Mouse (Mus musculus) liver, postnatal 0 days (tissue): ENCODE measurements around the gene Gm20388. TPM values are rescaled to one million over a fixed set of nuclear protein-coding genes. Genes with fewer than 3 reads are reported as not detected.
A peak's percentile ranks its signal among the peaks of the same experiment; 100 is the strongest.

Experiments
- ATAC-seq: fragments of 200-750 bp; cut with Nextera tagmentation; 2 replicates; pipeline ENCODE4 v1.8.0; 2017; ENCODE audit warnings: mild to moderate bottlenecking, moderate library complexity
- DNase-seq: peaks from one replicate; pipeline ENCODE4 v3.0.0-alpha.2; 2016
- H3K27ac ChIP-seq: fragments of 300-500 bp; sonication (generic); 2 replicates; pipeline ENCODE4 v1.5.1; 2014; ENCODE audit warnings: antibody characterized with exemption, moderate library complexity, mild to moderate bottlenecking, low read depth
- H3K27me3 ChIP-seq: fragments of 300-500 bp; sonication (generic); 2 replicates; pipeline ENCODE4 v1.6.1; 2014; ENCODE audit warnings: low read length, control low read depth, mixed read lengths; ENCODE audit not compliant: insufficient read depth
- H3K36me3 ChIP-seq: fragments of 300-500 bp; sonication (generic); replicated peaks from 2 replicates; pipeline ENCODE4 v1.6.1; 2014; ENCODE audit warnings: mild to moderate bottlenecking, control low read depth, low read length, moderate library complexity, mixed read lengths; ENCODE audit not compliant: insufficient read depth
- H3K4me1 ChIP-seq: fragments of 300-500 bp; sonication (generic); 2 replicates; pipeline ENCODE4 v1.6.1; 2014; ENCODE audit warnings: antibody characterized with exemption, mild to moderate bottlenecking, control low read depth; ENCODE audit not compliant: insufficient read depth
- H3K4me2 ChIP-seq: fragments of 300-500 bp; sonication (generic); 2 replicates; pipeline ENCODE4 v1.6.1; 2014; ENCODE audit warnings: low read depth, mild to moderate bottlenecking, low read length, moderate library complexity, mixed read lengths
- H3K4me3 ChIP-seq: fragments of 300-500 bp; sonication (generic); 2 replicates; pipeline ENCODE4 v1.5.1; 2014; ENCODE audit warnings: low read depth, low read length
- H3K9ac ChIP-seq: fragments of 300-500 bp; sonication (generic); replicated peaks from 2 replicates; pipeline ENCODE4 v1.6.1; 2014; ENCODE audit warnings: mild to moderate bottlenecking, moderate library complexity
- H3K9me3 ChIP-seq: fragments of 300-500 bp; sonication (generic); 2 replicates; pipeline ENCODE4 v1.6.1; 2016; ENCODE audit warnings: mild to moderate bottlenecking, control low read depth, low read length, mixed read lengths
- CTCF ChIP-seq: sonication (generic); IDR thresholded peaks from 2 replicates; pipeline ENCODE4 v1.5.1; 2016; ENCODE audit warnings: antibody characterized with exemption, low read depth
- EP300 ChIP-seq: IDR thresholded peaks from 2 replicates; pipeline ENCODE4 v1.6.1; 2016; ENCODE audit warnings: antibody characterized with exemption, low read depth, mild to moderate bottlenecking
- WGBS: fragments of 180-500 bp; shearing (Covaris S2); extraction: QIAGEN DNeasy Blood & Tissue Kit; methylation state at CpG from one replicate; pipeline ENCODE4 v1.1.7; 2014; ENCODE audit not compliant: insufficient replicate concordance; 5-methylcytosine and 5-hydroxymethylcytosine counted together
- polyA plus RNA-seq: library from polyadenylated mRNA; unstranded; fragments of >200 nt; fragmentation: Nextera tagmentation; extraction: Ambion mirVana; gene quantifications from 2 replicates; pipeline ENCODE4 v1.2.1, GENCODE M21; 2015

Gm20388 gene
- polyA plus RNA-seq, 1 experiment from 2014 or later = not detected

DNA sequence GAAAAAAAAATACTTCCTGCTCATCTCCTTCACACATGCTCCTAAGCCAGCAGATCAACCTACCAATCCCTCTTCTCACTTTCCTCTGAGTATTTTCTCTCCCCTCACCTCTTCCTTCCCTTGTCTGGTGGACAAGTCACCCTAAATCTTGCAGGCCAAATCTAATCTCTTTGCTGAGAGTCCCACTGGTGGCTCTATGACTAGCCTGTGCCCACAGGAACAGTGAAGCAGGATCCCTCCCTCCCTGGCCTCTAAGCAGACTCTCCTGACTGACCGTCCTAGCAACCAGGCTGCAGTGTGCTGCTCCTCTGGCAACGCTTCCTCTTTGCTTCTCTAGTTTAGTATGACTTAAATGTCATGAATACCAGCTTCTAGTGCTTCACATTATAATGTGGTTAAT, 3076.6 kb downstream of the Gm20388 start:
- ATAC-seq (no peak), DNase-seq (no peak)
- Histone ChIP-seq H3K4me1 (peaks cover 66% of the 10 kb centered on the region), H3K4me3 (no peak overlapping the region), H3K4me2 (peak overlapping the region; percentile 29; the same call in 1 of the 2 replicates), H3K36me3 (no peaks in the 10 kb centered on the region), H3K27me3 (no peaks in the 10 kb centered on the region), H3K27ac (0 out of 2 replicates have a peak overlapping the region, but pooled peaks have one; percentile 34), H3K9me3 (no peaks in the 10 kb centered on the region), H3K9ac (no peak overlapping the region)
- WGBS = 23% methylated on average over 2 of the region's 2 CpGs
- TF ChIP-seq CTCF (no peak), EP300 (no peak)

DNA sequence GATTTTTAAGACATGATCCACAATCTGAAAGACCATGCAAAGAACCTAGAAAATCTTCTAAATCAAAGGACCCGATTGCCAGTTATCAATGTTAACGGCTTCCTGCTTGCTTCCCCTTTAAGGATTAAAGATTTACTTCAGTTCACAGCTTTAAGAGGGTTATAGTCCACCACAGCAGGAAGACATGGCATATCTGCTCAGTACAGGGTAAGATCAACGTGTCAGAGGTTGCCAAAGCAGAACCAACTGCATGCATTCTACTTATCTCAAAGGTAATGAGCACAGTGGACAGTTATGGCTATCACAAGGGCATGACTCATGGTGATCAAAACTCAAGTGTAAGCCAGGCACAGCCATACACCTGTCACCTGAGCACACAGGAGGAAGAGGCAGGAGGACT, 3078.3 kb downstream of the Gm20388 start:
- TF ChIP-seq EP300 = no peak
- Histone ChIP-seq H3K27ac (no peak overlapping the region), H3K9ac (no peak overlapping the region), H3K36me3 (no peaks in the 10 kb centered on the region), H3K27me3 (no peaks in the 10 kb centered on the region), H3K9me3 (no peaks in the 10 kb centered on the region), H3K4me3 (no peak overlapping the region), H3K4me1 (peaks cover 76% of the 10 kb centered on the region), H3K4me2 (no peak overlapping the region)
- DNase-seq (no peak), ATAC-seq (peak; percentile 21; the same call in 1 of the 2 replicates)
- 30% methylated on average over 3 of the region's 3 CpGs for WGBS

DNA sequence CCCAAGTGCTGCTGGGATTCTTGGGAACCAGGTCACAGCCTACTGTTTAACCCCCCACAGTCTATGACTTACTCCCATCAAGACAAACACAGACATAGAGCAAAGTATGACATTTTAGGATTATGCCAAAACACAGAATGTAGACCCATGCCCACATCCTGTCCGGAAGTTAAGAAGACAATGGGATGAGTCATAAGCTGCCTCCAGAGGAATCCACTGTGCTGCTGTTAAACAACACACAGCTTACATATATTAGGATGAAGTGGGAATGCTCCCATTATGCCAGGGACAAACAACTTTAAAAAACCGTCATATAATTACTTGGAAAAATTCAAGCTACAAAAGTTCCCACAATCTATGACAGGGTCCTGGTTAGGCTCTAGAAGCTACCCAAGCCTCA, 3079.3 kb downstream of the Gm20388 start:
- H3K9ac ChIP-seq = no peak overlapping the region
- H3K4me2 ChIP-seq = no peak overlapping the region
- DNase-seq (no peak), ATAC-seq (0 out of 2 replicates have a peak, but pooled peaks have one; percentile 19)
- H3K4me1 ChIP-seq = peaks cover 78% of the 10 kb centered on the region
- no peak overlapping the region for H3K27ac ChIP-seq
- no peaks in the 10 kb centered on the region for H3K9me3 ChIP-seq
- H3K4me3 ChIP-seq = no peak overlapping the region
- TF ChIP-seq EP300 (no peak), CTCF (no peak)
- no peaks in the 10 kb centered on the region for H3K36me3 ChIP-seq
- H3K27me3 ChIP-seq = no peaks in the 10 kb centered on the region
- WGBS = 70% methylated on average over 2 of the region's 2 CpGs

DNA sequence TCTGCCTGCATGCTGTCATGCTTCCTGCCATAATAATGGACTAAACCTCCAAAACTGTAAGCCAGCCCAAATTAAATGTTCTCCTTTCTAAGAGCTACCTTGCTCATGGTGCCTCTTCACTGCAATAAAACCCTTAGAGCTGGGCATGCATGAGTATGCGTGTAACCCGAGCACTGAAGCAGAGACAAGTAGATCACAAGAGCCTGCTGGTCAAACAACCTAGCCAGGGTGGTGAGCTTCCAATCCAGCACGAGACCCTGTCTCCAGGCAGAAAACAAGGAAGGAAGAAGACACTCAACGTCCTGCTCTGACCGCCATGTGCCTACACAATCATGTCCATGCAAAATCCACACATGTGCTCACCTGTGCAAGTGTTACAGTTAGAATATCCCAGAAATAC, 3080.7 kb downstream of the Gm20388 start:
- TF ChIP-seq CTCF (no peak), EP300 (no peak)
- Histone ChIP-seq H3K9ac (no peak overlapping the region), H3K4me1 (peaks cover 65% of the 10 kb centered on the region), H3K36me3 (no peaks in the 10 kb centered on the region), H3K4me3 (no peak overlapping the region), H3K27ac (no peak overlapping the region), H3K4me2 (no peak overlapping the region), H3K27me3 (no peaks in the 10 kb centered on the region), H3K9me3 (no peaks in the 10 kb centered on the region)
- WGBS = 67% methylated on average over 5 of the region's 5 CpGs
- ATAC-seq = no peak
- DNase-seq = no peak

DNA sequence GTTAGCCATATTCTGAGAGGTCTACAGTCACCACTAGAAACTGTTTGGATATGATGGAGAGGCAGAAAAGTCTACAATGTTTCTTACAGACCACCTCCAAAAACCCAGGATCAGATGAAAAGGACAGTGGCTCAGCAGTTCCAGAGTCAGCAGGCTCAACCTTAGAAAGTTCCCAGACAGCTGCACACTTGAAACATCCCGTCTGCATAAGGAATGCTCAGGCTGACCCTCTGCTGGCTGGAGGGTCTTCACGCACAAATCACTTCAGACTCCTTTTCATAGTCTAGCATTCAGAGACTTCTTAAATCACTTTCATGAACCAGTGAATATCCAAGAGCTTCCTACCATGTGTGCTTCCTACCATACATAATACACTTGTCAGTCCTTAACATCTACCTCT, 3081.7 kb downstream of the Gm20388 start:
- H3K27me3 ChIP-seq = no peaks in the 10 kb centered on the region
- no peak overlapping the region for H3K4me2 ChIP-seq
- H3K27ac ChIP-seq = no peak overlapping the region
- no peak for DNase-seq
- no peaks in the 10 kb centered on the region for H3K9me3 ChIP-seq
- H3K4me3 ChIP-seq = no peak overlapping the region
- H3K9ac ChIP-seq = no peak overlapping the region
- H3K4me1 ChIP-seq = peaks cover 57% of the 10 kb centered on the region
- 90% methylated on average over 2 of the region's 2 CpGs for WGBS
- TF ChIP-seq CTCF (no peak), EP300 (no peak)
- H3K36me3 ChIP-seq = 0 out of 2 replicates have a peak, but pooled peaks cover 4% of the 10 kb centered on the region
- ATAC-seq = no peak

DNA sequence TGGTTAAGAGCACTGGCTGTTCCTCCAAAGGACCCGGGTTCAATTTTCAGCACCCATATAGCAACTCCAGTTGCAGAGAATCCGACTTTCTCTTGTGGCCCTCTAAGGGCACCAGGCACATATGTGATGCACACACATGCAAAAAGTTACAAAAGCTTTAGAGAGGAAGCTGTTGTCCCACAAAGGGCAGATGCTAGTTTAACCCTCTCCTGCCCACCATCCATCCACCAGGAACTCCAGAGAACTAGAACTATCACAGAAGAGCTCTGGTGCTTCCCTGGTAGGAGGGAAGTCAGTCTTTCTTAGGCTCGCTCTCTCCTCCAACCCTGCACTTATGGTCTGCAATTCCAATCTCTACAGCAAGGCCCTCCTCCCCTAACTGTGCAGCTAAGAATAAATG, 3082.4 kb downstream of the Gm20388 start:
- ATAC-seq = no peak
- Histone ChIP-seq H3K4me3 (no peak overlapping the region), H3K9me3 (no peaks in the 10 kb centered on the region), H3K9ac (no peak overlapping the region), H3K27ac (no peak overlapping the region), H3K27me3 (no peaks in the 10 kb centered on the region), H3K4me2 (no peak overlapping the region), H3K4me1 (peaks cover 50% of the 10 kb centered on the region), H3K36me3 (0 out of 2 replicates have a peak, but pooled peaks cover 4% of the 10 kb centered on the region)
- 56% methylated on average over 3 of the region's 3 CpGs for WGBS
- TF ChIP-seq CTCF (no peak), EP300 (no peak)
- DNase-seq = no peak

DNA sequence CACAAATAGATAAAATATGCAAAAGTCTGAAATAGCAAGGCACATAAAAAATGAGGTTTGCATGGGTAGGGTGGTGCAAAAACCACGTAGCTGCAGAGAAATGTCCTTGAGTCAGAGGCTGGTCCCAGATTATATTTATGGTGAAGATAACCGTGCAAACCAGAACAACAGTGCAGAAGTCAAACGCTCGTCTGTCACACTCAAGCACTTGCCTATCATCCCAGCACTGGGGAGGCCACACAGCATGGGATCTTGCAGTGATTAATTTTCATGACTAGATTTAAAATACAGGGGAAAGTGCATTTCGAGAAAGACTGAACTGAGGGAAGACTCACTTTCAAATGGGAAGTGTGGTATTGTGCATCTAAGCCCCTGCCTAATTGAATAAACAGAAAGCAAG, 3083.1 kb downstream of the Gm20388 start:
- DNase-seq (no peak), ATAC-seq (no peak)
- Histone ChIP-seq H3K4me1 (peaks cover 50% of the 10 kb centered on the region), H3K27ac (no peak overlapping the region), H3K4me3 (no peak overlapping the region), H3K36me3 (0 out of 2 replicates have a peak, but pooled peaks cover 4% of the 10 kb centered on the region), H3K9me3 (no peaks in the 10 kb centered on the region), H3K27me3 (no peaks in the 10 kb centered on the region), H3K4me2 (no peak overlapping the region), H3K9ac (no peak overlapping the region)
- WGBS = 27% methylated on average over 5 of the region's 5 CpGs
- TF ChIP-seq CTCF = no peak
- TF ChIP-seq EP300 = no peak
